Mouse (Mus musculus) adrenal gland, postnatal 14 days (tissue): ENCODE measurements at regions not wholly inside any gene's neighbourhood (a gene's known extent, or its start where the extent isn't known, plus 50 kb on each side); places are given as distances from the start of the nearest gene placed in this dataset.
A peak's percentile ranks its signal among the peaks of the same experiment; 100 is the strongest.

Experiments
- DNase-seq: peaks from one replicate; pipeline ENCODE4 v3.0.0; 2021; ENCODE audit warnings: mixed read lengths

- DNase-seq: no peak
Measured at GRCm38 (mm10) chr13:112220184-112220583, 68.1 kb upstream of the Ankrd55 start.

DNA sequence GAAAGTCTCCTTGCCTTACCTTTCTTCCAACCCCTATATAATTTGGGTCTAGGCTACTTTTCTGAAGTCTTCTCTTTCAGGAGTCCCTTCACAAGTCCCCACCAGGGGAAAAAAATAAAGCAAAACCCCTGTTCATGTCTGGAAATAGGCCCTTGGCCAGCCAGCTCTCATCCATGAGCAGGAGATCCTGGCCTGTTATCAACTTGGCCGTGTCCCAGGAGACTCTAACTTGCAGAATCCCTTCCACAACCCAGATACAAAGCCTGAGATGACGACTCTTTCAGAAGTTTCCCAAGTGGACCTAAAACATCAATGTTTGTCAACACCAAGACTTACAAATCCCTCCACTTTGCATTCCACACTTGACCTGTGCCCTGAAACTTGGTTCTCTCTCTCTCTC is 64.6 kb upstream of the Ankrd55 start:
- no peak for DNase-seq

GRCm38 (mm10) chr13:112227766-112228165 is 60.5 kb upstream of the Ankrd55 start:
- DNase-seq: peak; percentile 44

- no peak for DNase-seq
Measured at GRCm38 (mm10) chr13:112228846-112229245, 59.4 kb upstream of the Ankrd55 start.

GRCm38 (mm10) chr13:112230176-112230575 is 58.1 kb upstream of the Ankrd55 start:
- peak; percentile 35 for DNase-seq

GRCm38 (mm10) chr13:112234695-112235094 is 53.6 kb upstream of the Ankrd55 start:
- DNase-seq: no peak

- DNase-seq: no peak
Measured at GRCm38 (mm10) chr13:112236956-112237355, 51.3 kb upstream of the Ankrd55 start.

DNA sequence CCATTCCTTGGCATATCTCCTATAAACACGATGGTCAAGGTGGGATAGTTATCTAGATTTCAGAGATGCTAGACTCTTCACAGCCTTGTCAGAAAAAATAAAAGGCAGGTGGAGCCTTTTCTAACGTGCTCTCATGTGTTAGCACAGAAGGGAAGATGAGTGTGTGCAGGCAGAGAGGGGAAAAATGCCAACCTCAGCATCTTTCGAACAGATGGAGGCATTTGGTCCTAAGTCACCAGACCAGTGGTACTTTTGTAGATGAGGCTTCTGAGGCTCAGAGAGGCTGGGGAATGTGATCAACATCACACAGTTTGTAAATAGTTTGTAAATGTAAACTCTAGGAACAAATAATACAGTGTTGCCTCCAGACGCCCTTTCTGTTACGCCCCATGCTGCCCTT is 50.9 kb upstream of the Ankrd55 start:
- DNase-seq: no peak

GRCm38 (mm10) chr13:112237917-112238316 is 50.3 kb upstream of the Ankrd55 start:
- no peak for DNase-seq
